Mouse (Mus musculus) G1E (cell line): ENCODE results near the gene Alcam.

ENCODE experiments used
- CTCF ChIP-seq: IDR thresholded peaks from 2 replicates; pipeline ENCODE4 v1.5.1; 2012; ENCODE audit warnings: low read depth, low read length, inconsistent platforms, mixed read lengths
- GATA1 ChIP-seq: IDR thresholded peaks from 2 replicates; pipeline ENCODE4 v1.6.1; 2012; ENCODE audit warnings: borderline replicate concordance, low read length, inconsistent platforms, mixed read lengths
- POLR2AphosphoS5 ChIP-seq: IDR thresholded peaks from 2 replicates; pipeline ENCODE4 v1.6.1; 2012; ENCODE audit warnings: low read depth, low read length, inconsistent platforms; ENCODE audit not compliant: insufficient replicate concordance

- TF ChIP-seq CTCF = no peak
- TF ChIP-seq POLR2AphosphoS5 = no peak
- no peak for TF ChIP-seq GATA1
Observed at GRCm38 (mm10) chr16:52319229-52319628, 134.6 kb downstream of the Alcam start.
